ENCODE assay signal across 9 mouse cellular contexts in the genomic region with DNA sequence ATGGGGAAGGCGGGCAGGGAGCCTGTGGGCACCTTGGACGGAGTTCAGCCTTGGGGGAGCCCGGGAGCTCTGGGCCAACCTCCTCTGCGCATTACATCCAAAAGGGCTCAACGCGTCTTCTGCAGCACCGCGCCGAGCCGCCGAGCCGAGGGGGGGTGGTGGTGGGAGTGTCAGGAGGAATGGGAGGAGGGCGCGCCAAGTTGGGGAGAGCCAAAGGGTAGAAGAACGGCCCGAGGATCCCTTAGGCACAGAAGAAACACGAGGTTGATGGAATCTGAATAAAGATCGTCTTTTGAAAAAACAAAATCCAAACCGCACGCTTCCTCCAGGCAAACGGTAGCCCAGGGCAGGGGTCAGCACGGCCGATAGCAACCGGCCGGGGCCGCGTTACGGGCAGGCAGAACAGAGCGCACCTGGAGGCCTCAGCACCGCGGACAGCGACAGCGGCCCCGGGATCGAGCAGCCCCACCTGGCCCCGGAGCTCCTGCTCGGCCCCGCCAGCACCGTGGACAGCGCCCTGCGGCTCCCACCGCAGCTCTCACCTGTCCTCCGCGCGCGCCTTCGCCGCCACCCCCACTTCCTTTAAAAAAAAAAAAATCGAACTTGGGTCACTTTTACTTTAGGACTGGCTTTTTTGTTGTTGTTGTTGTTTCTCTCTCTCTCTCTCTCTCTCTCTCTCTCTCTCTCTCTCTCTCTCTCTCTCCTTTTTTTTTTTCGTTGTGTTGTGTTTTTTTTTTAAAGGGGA. TPM values are rescaled to one million over a fixed set of nuclear protein-coding genes. Genes with fewer than 3 reads are reported as not detected.
DNase-seq lines count a peak whose midpoint lies in the region; ATAC-seq lines count a peak whose summit lies in the region.
"Had no signal": no experiment of that assay in that cellular context is flagged by ENCODE, and none has a peak within 500 bp of the region (broad histone marks: within the 10 kb centered on the region; RNA-seq: fewer than 3 reads in every experiment).

No protein-coding gene starts in this region.

- peak overlapping the region; percentile 22; the same call in 1 of the 2 replicates for H3K4me2 ChIP-seq in hindbrain, embryonic 14.5 days (replicated peaks)
- H3K4me2 ChIP-seq in liver, embryonic 11.5 days: peak overlapping the region; percentile 6; the same call in 1 of the 2 replicates

- H3K4me3 ChIP-seq in hindbrain, embryonic 14.5 days (replicated peaks; ENCODE audit: low read length): peak overlapping the region; percentile 29
- H3K4me3 ChIP-seq in liver, embryonic 11.5 days (ENCODE audit: low read depth, low read length): no peak overlapping the region

- H3K36me3 ChIP-seq in hindbrain, embryonic 14.5 days (replicated peaks; ENCODE audit: control insufficient read depth, insufficient read depth): no peaks in the 10 kb centered on the region
- H3K36me3 ChIP-seq in liver, embryonic 11.5 days (ENCODE audit: control insufficient read depth, insufficient read depth, low read length): no peaks in the 10 kb centered on the region

- H3K27me3 ChIP-seq in hindbrain, embryonic 14.5 days (ENCODE audit: control insufficient read depth, insufficient read depth, low read length): peaks cover 93% of the 10 kb centered on the region
- H3K27me3 ChIP-seq in liver, embryonic 11.5 days (replicated peaks; ENCODE audit: control insufficient read depth, insufficient read depth, low read length): peaks cover 94% of the 10 kb centered on the region

- under 1% methylated on average over 49 of the region's 50 CpGs for WGBS in hindbrain, embryonic 14.5 days
- under 1% methylated on average over 50 of the region's 50 CpGs for WGBS in liver, embryonic 11.5 days

- DNase-seq in heart, adult 18-20 months: peak; percentile 35 to 62
- no peak for DNase-seq in heart, adult 8-10 months (ENCODE audit: low spot score)
- peak; percentile 84 for DNase-seq in embryo, embryonic 11 days
- DNase-seq in hindbrain, embryonic 14.5 days (ENCODE audit: low spot score): no peak
- DNase-seq in liver, embryonic 11.5 days (ENCODE audit: low spot score): peak; percentile 82
- peak; percentile 52 for DNase-seq in naive thymus-derived CD4-positive, alpha-beta T cell, adult 2 months (ENCODE audit: low read depth)
- DNase-seq in thymus, postnatal 10 days (ENCODE audit: low spot score in 2 of 2): peak; percentile 71 to 94
- DNase-seq in right cerebral cortex, adult 18-20 months: no peak

- H3K4me1 ChIP-seq in hindbrain, embryonic 14.5 days (replicated peaks; ENCODE audit: control insufficient read depth, insufficient read depth, low read length): peaks cover 10% of the 10 kb centered on the region; the same call in 1 of the 2 replicates
- 0 out of 2 replicates have a peak, but pooled peaks cover 2% of the 10 kb centered on the region for H3K4me1 ChIP-seq in liver, embryonic 11.5 days (replicated peaks; ENCODE audit: control insufficient read depth, insufficient read depth, low read length)

- H3K27ac ChIP-seq in hindbrain, embryonic 14.5 days: peak overlapping the region; percentile 38; the same call in 1 of the 2 replicates
- no peak overlapping the region for H3K27ac ChIP-seq in liver, embryonic 11.5 days (ENCODE audit: low read depth, low read length)
- H3K27ac ChIP-seq: macrophage had no signal

- 0 out of 2 replicates have a peak, but pooled peaks have one; percentile 24 for ATAC-seq in hindbrain, embryonic 14.5 days (ENCODE audit: low FRiP score)
- peak; percentile 43; the same call in 1 of the 2 replicates for ATAC-seq in liver, embryonic 11.5 days (replicated peaks; ENCODE audit: low FRiP score)

- no peaks in the 10 kb centered on the region for H3K9me3 ChIP-seq in hindbrain, embryonic 14.5 days (ENCODE audit: control insufficient read depth, low read length)
- no peaks in the 10 kb centered on the region for H3K9me3 ChIP-seq in liver, embryonic 11.5 days (ENCODE audit: control insufficient read depth, low read length)

- peak overlapping the region; percentile 42; the same call in 1 of the 2 replicates for H3K9ac ChIP-seq in hindbrain, embryonic 14.5 days
- no peak overlapping the region for H3K9ac ChIP-seq in liver, embryonic 11.5 days (ENCODE audit: low read depth, low read length)

RNA-seq across cellular contexts. Expression of a gene that starts 0.5 kb away (rescaled TPM):
- not detected for total RNA-seq in heart, adult 18-20 months (2021)
- not detected for total RNA-seq in heart, adult 8-10 months (2022)
- polyA plus RNA-seq in hindbrain, embryonic 14.5 days (2014; fragmentation: Nextera tagmentation; extraction: Ambion mirVana): 25.9 and 28.7 TPM in 2 replicates
- polyA plus RNA-seq in liver, embryonic 11.5 days (2014; fragmentation: Nextera tagmentation; extraction: Ambion mirVana): not detected in 2 replicates
- polyA plus RNA-seq: macrophage had no signal

Comparison
In these comparisons a context has a peak if more than half of its experiments do, and no peak if none do; other contexts are left out.
1. DNase-seq: peak in heart, adult 18-20 months (2 of 2), embryo, embryonic 11 days (single experiment), liver, embryonic 11.5 days (single experiment), naive thymus-derived CD4-positive, alpha-beta T cell, adult 2 months (single experiment) and thymus, postnatal 10 days (2 of 2); none in heart, adult 8-10 months (single experiment), hindbrain, embryonic 14.5 days (single experiment) and right cerebral cortex, adult 18-20 months (single experiment).